Mouse (Mus musculus): Measurements from ENCODE around the gene Fads3.

- TF ChIP-seq EP300 (IDR thresholded peaks at IDR 0.05; ENCODE audit: insufficient read depth, low read depth, low read length) = no peak
- no peak for TF ChIP-seq POLR2A (IDR thresholded peaks at IDR 0.05; ENCODE audit: insufficient read depth, low read length)
These were observed 8.2 kb downstream of the Fads3 start for GRCm38 (mm10) chr19:10049533-10049932.
